ENCODE assay signal across 9 mouse cellular contexts in the genomic region with DNA sequence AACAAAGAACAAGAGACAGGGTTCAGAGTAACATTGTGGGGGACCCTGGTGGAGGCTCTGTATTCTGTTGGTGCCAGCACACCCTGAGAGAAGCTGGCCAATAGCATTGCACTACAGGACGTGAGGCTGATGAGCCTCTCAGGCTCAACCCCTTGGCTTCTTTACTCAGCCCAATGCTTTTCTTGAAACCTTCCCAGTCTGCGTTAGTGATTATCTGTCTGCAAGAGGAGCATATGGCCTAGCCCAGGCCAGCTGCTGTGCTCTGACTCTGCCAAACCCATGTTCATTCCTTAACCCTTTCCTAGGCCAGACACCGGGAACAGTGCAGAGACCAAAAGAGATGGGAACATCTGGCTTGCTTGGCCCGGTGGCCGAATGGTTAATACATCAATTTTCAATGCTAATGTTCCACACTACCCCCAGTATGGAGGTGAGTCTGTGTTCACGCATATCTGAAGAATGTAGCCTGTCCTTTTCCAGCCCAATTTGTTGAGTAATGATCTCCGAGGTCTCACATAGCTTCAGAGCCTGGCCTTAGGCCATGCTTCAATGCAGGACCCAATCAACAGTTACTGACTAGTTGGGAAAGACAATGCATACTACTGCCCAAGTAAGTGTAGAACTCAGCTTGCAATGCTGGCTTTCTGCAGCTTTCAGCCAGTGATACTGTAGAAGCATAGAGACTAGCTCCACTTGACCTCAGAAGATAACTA.
DNase-seq lines count a peak whose midpoint lies in the region; ATAC-seq and TF ChIP-seq lines count a peak whose summit lies in the region.
"Had no signal": no experiment of that assay in that cellular context is flagged by ENCODE, and none has a peak within 500 bp of the region (broad histone marks: within the 10 kb centered on the region; RNA-seq: fewer than 3 reads in every experiment).

No protein-coding gene starts in this region.

- H3K27ac ChIP-seq in heart, postnatal 0 days (ENCODE audit: low read depth), result no peak overlapping the region
- H3K27ac ChIP-seq in heart, embryonic 11.5 days (ENCODE audit: low read depth, low read length), result no peak overlapping the region
- H3K27ac ChIP-seq in forebrain, embryonic 14.5 days (ENCODE audit: low read depth, low read length), result peak overlapping the region; percentile 78
- H3K27ac ChIP-seq: gastrocnemius, adult 2 months had no signal

- H3K4me1 ChIP-seq in heart, postnatal 0 days (ENCODE audit: control insufficient read depth, insufficient read depth), result no peaks in the 10 kb centered on the region
- H3K4me1 ChIP-seq in heart, embryonic 11.5 days (ENCODE audit: control insufficient read depth, insufficient read depth, low read length), result 0 out of 2 replicates have a peak, but pooled peaks cover 3% of the 10 kb centered on the region
- H3K4me1 ChIP-seq in forebrain, embryonic 14.5 days (ENCODE audit: control insufficient read depth, insufficient read depth, low read length), result peaks cover 3% of the 10 kb centered on the region; the same call in 1 of the 2 replicates

- H3K9ac ChIP-seq in heart, postnatal 0 days (replicated peaks; ENCODE audit: low read depth, low read length), result no peak overlapping the region
- no peak overlapping the region for H3K9ac ChIP-seq in heart, embryonic 11.5 days (ENCODE audit: low read depth, low read length)
- H3K9ac ChIP-seq in forebrain, embryonic 14.5 days (ENCODE audit: low read length), result no peak overlapping the region

- 70% methylated on average over 7 of the region's 7 CpGs for WGBS in heart, postnatal 0 days
- WGBS in heart, embryonic 11.5 days (ENCODE audit: insufficient replicate concordance), result 71% methylated on average over 7 of the region's 7 CpGs
- WGBS in forebrain, embryonic 14.5 days, result 60% methylated on average over 7 of the region's 7 CpGs

- ATAC-seq in heart, postnatal 0 days (ENCODE audit: insufficient read depth, low read depth), result peak; percentile 30; the same call in 1 of the 2 replicates
- no peak for ATAC-seq in heart, embryonic 11.5 days (replicated peaks; ENCODE audit: insufficient number of reproducible peaks, low FRiP score, low TSS enrichment)
- ATAC-seq in forebrain, embryonic 14.5 days, result peak; percentile 95
- ATAC-seq in megakaryocyte-erythroid progenitor cell, adult 5-6 weeks (replicated peaks; ENCODE audit: low FRiP score, low TSS enrichment, poor library complexity, severe bottlenecking), result 0 out of 2 replicates have a peak, but pooled peaks have one; percentile 11
- ATAC-seq in megakaryocyte, adult 5-6 weeks (ENCODE audit: poor library complexity, severe bottlenecking), result no peak

- no peak for TF ChIP-seq CTCF in heart, postnatal 0 days (IDR thresholded peaks at IDR 0.05; ENCODE audit: low read depth)

- no peaks in the 10 kb centered on the region for H3K9me3 ChIP-seq in heart, postnatal 0 days (replicated peaks; ENCODE audit: control insufficient read depth, low read length)
- no peaks in the 10 kb centered on the region for H3K9me3 ChIP-seq in heart, embryonic 11.5 days (replicated peaks; ENCODE audit: control insufficient read depth, low read length)
- H3K9me3 ChIP-seq in forebrain, embryonic 14.5 days (replicated peaks; ENCODE audit: control insufficient read depth, low read length), result no peaks in the 10 kb centered on the region

- TF ChIP-seq EP300 in heart, postnatal 0 days (IDR thresholded peaks at IDR 0.05; ENCODE audit: low read depth), result no peak

- no peak overlapping the region for H3K4me2 ChIP-seq in heart, postnatal 0 days (ENCODE audit: low read depth, low read length)
- no peak overlapping the region for H3K4me2 ChIP-seq in heart, embryonic 11.5 days
- no peak overlapping the region for H3K4me2 ChIP-seq in forebrain, embryonic 14.5 days (ENCODE audit: low read length)

- no peaks in the 10 kb centered on the region for H3K36me3 ChIP-seq in heart, postnatal 0 days (replicated peaks; ENCODE audit: control insufficient read depth, insufficient read depth, low read length)
- H3K36me3 ChIP-seq in heart, embryonic 11.5 days (ENCODE audit: control insufficient read depth, insufficient read depth, low read length), result no peaks in the 10 kb centered on the region
- H3K36me3 ChIP-seq in forebrain, embryonic 14.5 days (ENCODE audit: control insufficient read depth, insufficient read depth, low read length), result no peaks in the 10 kb centered on the region

- no peaks in the 10 kb centered on the region for H3K27me3 ChIP-seq in heart, postnatal 0 days (ENCODE audit: control insufficient read depth, insufficient read depth, low read length)
- no peaks in the 10 kb centered on the region for H3K27me3 ChIP-seq in heart, embryonic 11.5 days (ENCODE audit: control insufficient read depth, insufficient read depth, low read length)
- no peaks in the 10 kb centered on the region for H3K27me3 ChIP-seq in forebrain, embryonic 14.5 days (replicated peaks; ENCODE audit: control insufficient read depth, insufficient read depth, low read length)

- DNase-seq in heart, postnatal 0 days (ENCODE audit: low spot score), result peak; percentile 10
- DNase-seq in brain, adult 2 months (ENCODE audit: low read depth, low spot score), result peak; percentile 22
- peak; percentile 85 for DNase-seq in forebrain, embryonic 14.5 days (ENCODE audit: low spot score)
- no peak for DNase-seq in thymus, postnatal 14 days
- no peak for DNase-seq in urinary bladder, postnatal 14 days (ENCODE audit: low spot score)
- DNase-seq: gastrocnemius, adult 2 months had no signal

- no peak overlapping the region for H3K4me3 ChIP-seq in heart, postnatal 0 days (ENCODE audit: low read depth, low read length)
- H3K4me3 ChIP-seq in heart, embryonic 11.5 days (ENCODE audit: low read depth, low read length), result no peak overlapping the region
- no peak overlapping the region for H3K4me3 ChIP-seq in forebrain, embryonic 14.5 days (ENCODE audit: low read depth, low read length)
- H3K4me3 ChIP-seq: gastrocnemius, adult 2 months had no signal

Comparison
In these comparisons a context has a peak if more than half of its experiments do, and no peak if none do; other contexts are left out.
1. ATAC-seq: peak in heart, postnatal 0 days (single experiment), forebrain, embryonic 14.5 days (single experiment) and megakaryocyte-erythroid progenitor cell, adult 5-6 weeks (single experiment); none in heart, embryonic 11.5 days (single experiment) and megakaryocyte, adult 5-6 weeks (single experiment).
2. DNase-seq: peak in heart, postnatal 0 days (single experiment), brain, adult 2 months (single experiment) and forebrain, embryonic 14.5 days (single experiment); none in thymus, postnatal 14 days (single experiment) and urinary bladder, postnatal 14 days (single experiment).